Comparison of ENCODE assay signal across 25 mouse cellular contexts in the genomic region with DNA sequence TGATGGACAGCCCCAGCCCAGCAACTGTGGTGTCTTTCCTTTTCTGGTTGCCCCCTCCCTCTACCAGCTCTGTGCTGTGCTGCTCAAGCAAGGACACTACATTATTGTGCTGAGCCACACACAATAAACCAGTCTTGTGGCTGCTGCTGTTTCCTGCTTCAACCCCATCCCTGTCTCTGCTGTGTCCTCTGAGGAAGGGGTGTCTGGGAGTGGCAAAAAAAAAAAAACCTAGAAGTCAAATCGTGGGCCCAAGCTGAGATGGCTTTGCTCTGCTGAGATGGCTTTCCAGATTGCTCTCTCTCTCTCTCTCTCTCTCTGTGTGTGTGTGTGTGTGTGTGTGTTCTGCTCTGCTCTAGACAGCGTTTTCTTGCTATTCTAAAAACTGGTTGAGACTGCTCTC. TPM values are rescaled to one million over a fixed set of nuclear protein-coding genes. Genes with fewer than 3 reads are reported as not detected.
DNase-seq lines count a peak whose midpoint lies in the region; ATAC-seq and TF ChIP-seq lines count a peak whose summit lies in the region.
"Had no signal": no experiment of that assay in that cellular context is flagged by ENCODE, and none has a peak within 500 bp of the region (broad histone marks: within the 10 kb centered on the region; RNA-seq: fewer than 3 reads in every experiment).

No protein-coding gene starts in this region.

- dilution Hi-C loops in CH12.LX (cut with MboI; ENCODE audit: extremely low pct_ligation_motif_present, extremely low pct_unique_long_range_greater_than_20kb, low sequenced_read_pairs): no loop called here

- H3K79me2 ChIP-seq in CH12.LX (replicated peaks; ENCODE audit: control insufficient read depth, extremely low read depth, insufficient read depth, poor library complexity, severe bottlenecking): no peaks in the 10 kb centered on the region

- H3K4me1 ChIP-seq in forebrain, embryonic 10.5 days: peaks cover 20% of the 10 kb centered on the region
- H3K4me1 ChIP-seq in forebrain, embryonic 15.5 days: no peaks in the 10 kb centered on the region
- peaks cover 26 to 54% of the 10 kb centered on the region in 2 experiments for H3K4me1 ChIP-seq in CH12.LX (ENCODE audit: control insufficient read depth in 1 of 2, insufficient read depth in 2 of 2)
- H3K4me1 ChIP-seq: embryonic facial prominence, embryonic 12.5 days; forebrain, embryonic 13.5 days; heart, embryonic 10.5 days; hindbrain, embryonic 13.5 days; intestine, embryonic 15.5 days had no signal

- H3K9me3 ChIP-seq in forebrain, embryonic 10.5 days: peaks cover 15% of the 10 kb centered on the region
- no peaks in the 10 kb centered on the region for H3K9me3 ChIP-seq in forebrain, embryonic 15.5 days
- peaks cover 3% of the 10 kb centered on the region for H3K9me3 ChIP-seq in CH12.LX (replicated peaks; ENCODE audit: low read length)
- H3K9me3 ChIP-seq: G1E; intestine, embryonic 15.5 days had no signal

- H3K4me2 ChIP-seq in forebrain, embryonic 15.5 days (replicated peaks): no peak overlapping the region
- peak overlapping the region; percentile 34 for H3K4me2 ChIP-seq in CH12.LX (ENCODE audit: insufficient read depth, low read depth, poor library complexity, severe bottlenecking)
- H3K4me2 ChIP-seq: embryonic facial prominence, embryonic 12.5 days; forebrain, embryonic 13.5 days; hindbrain, embryonic 13.5 days; intestine, embryonic 15.5 days had no signal

- 81% methylated on average over 2 of the region's 2 CpGs for WGBS in forebrain, embryonic 10.5 days
- 63% methylated on average over 2 of the region's 2 CpGs for WGBS in forebrain, embryonic 15.5 days

- TF ChIP-seq CTCF in CH12.LX (conservative IDR thresholded peaks at IDR 0.05 in 1 of 2, IDR thresholded peaks at IDR 0.05 in 1 of 2; ENCODE audit: low read depth in 2 of 2, low read length in 2 of 2): no peak

- no peak for TF ChIP-seq POLR2A in CH12.LX (IDR thresholded peaks at IDR 0.05; ENCODE audit: low read depth, low read length)

- in situ Hi-C loops in CH12.LX (cut with MboI; ENCODE audit: low pct_ligation_motif_present, low pct_unique_long_range_greater_than_20kb, low sequenced_read_pairs): no loop called here

- DNase-seq in forebrain, embryonic 10.5 days (ENCODE audit: extremely low spot score, low spot score): no peak
- DNase-seq in CH12.LX (ENCODE audit: extremely low read depth) (no peak), ES-CJ7 (ENCODE audit: low read depth, low spot score) (peak; percentile 34)
- DNase-seq in heart, adult 8-10 months (ENCODE audit: low spot score): no peak
- no peak for DNase-seq in gastrocnemius, postnatal 14 days
- DNase-seq in kidney, postnatal 14 days: no peak
- DNase-seq: adrenal gland, postnatal 14 days; B cell, adult 2 months; cerebellum, adult 11-12 months; cerebellum, adult 9-11 months; gastrocnemius, adult 2 months; gastrocnemius, postnatal 36 days had no signal

- ATAC-seq in forebrain, embryonic 15.5 days (replicated peaks): no peak
- 0 out of 2 replicates have a peak, but pooled peaks have one; percentile 29 for ATAC-seq in common myeloid progenitor, adult 5-6 weeks (replicated peaks; ENCODE audit: low read depth, poor library complexity, severe bottlenecking)
- ATAC-seq: forebrain, embryonic 13.5 days; hindbrain, postnatal 0 days; intestine, embryonic 15.5 days had no signal

- no peaks in the 10 kb centered on the region for H3K27me3 ChIP-seq in forebrain, embryonic 10.5 days (ENCODE audit: poor library complexity, severe bottlenecking)
- H3K27me3 ChIP-seq in forebrain, embryonic 15.5 days: no peaks in the 10 kb centered on the region
- no peaks in the 10 kb centered on the region for H3K27me3 ChIP-seq in CH12.LX (replicated peaks)
- H3K27me3 ChIP-seq: embryonic facial prominence, embryonic 12.5 days; forebrain, embryonic 13.5 days; hindbrain, embryonic 13.5 days; intestine, embryonic 15.5 days had no signal

- no peak overlapping the region for H3K9ac ChIP-seq in forebrain, embryonic 15.5 days (replicated peaks)
- peak overlapping the region; percentile 20; the same call in 1 of the 2 replicates for H3K9ac ChIP-seq in CH12.LX (ENCODE audit: insufficient read depth, low read depth)
- H3K9ac ChIP-seq: embryonic facial prominence, embryonic 12.5 days; forebrain, embryonic 13.5 days; hindbrain, embryonic 13.5 days; intestine, embryonic 15.5 days had no signal

- intact Hi-C loops in gastrocnemius, postnatal 14 days (cut with DNase I; ENCODE audit: low total_unique reads): no loop called here

- no peak overlapping the region for H3K4me3 ChIP-seq in forebrain, embryonic 10.5 days
- no peak overlapping the region for H3K4me3 ChIP-seq in forebrain, embryonic 15.5 days
- H3K4me3 ChIP-seq in CH12.LX (replicated peaks in 1 of 3; ENCODE audit: low read depth in 2 of 3, low read length in 2 of 3, poor library complexity in 1 of 3): no peak overlapping the region
- H3K4me3 ChIP-seq: embryonic facial prominence, embryonic 12.5 days; forebrain, embryonic 13.5 days; gastrocnemius, adult 2 months; heart, embryonic 10.5 days; hindbrain, embryonic 13.5 days; intestine, embryonic 15.5 days had no signal

- H3K27ac ChIP-seq in forebrain, embryonic 10.5 days: 0 out of 2 replicates have a peak overlapping the region, but pooled peaks have one; percentile 25
- no peak overlapping the region for H3K27ac ChIP-seq in forebrain, embryonic 15.5 days (replicated peaks)
- peak overlapping the region; percentile 72 for H3K27ac ChIP-seq in CH12.LX (ENCODE audit: insufficient read depth, low read depth)
- H3K27ac ChIP-seq: embryonic facial prominence, embryonic 12.5 days; forebrain, embryonic 13.5 days; gastrocnemius, adult 2 months; heart, embryonic 10.5 days; hindbrain, embryonic 13.5 days; hindbrain, postnatal 0 days; intestine, embryonic 15.5 days had no signal

- TF ChIP-seq EP300 in CH12.LX (IDR thresholded peaks at IDR 0.05; ENCODE audit: low read length): 0 out of 2 replicates have a peak, but pooled peaks have one; percentile 9

- no peaks in the 10 kb centered on the region for H3K36me3 ChIP-seq in forebrain, embryonic 10.5 days (replicated peaks)
- H3K36me3 ChIP-seq in forebrain, embryonic 15.5 days: no peaks in the 10 kb centered on the region
- no peaks in the 10 kb centered on the region for H3K36me3 ChIP-seq in CH12.LX (replicated peaks in 1 of 2; ENCODE audit: control insufficient read depth in 1 of 2, insufficient read depth in 1 of 2, low read length in 1 of 2)
- H3K36me3 ChIP-seq: embryonic facial prominence, embryonic 12.5 days; G1E; heart, embryonic 10.5 days; hindbrain, embryonic 13.5 days; intestine, embryonic 15.5 days had no signal

- no peak for TF ChIP-seq RAD21 in CH12.LX (IDR thresholded peaks at IDR 0.05; ENCODE audit: low read depth, low read length)

TF ChIP-seq in CH12.LX, 34 proteins besides CTCF, POLR2A, EP300 and RAD21 (continues in another document):
- TF ChIP-seq IRF4 (IDR thresholded peaks at IDR 0.05; ENCODE audit: low read depth, low read length) (no peak), BHLHE40 (IDR thresholded peaks at IDR 0.05; ENCODE audit: low read depth, low read length) (no peak), MAZ (IDR thresholded peaks at IDR 0.05; ENCODE audit: low read depth, low read length) (0 out of 2 replicates have a peak, but pooled peaks have one; percentile 5)

RNA-seq across cellular contexts. Expression of gene Pmm1, which starts 7.7 kb away (rescaled TPM):
- 37.1 and 39.3 TPM in 2 replicates for polyA plus RNA-seq in forebrain, embryonic 10.5 days (2016; fragmentation: Nextera tagmentation; extraction: Ambion mirVana)
- polyA plus RNA-seq in forebrain, embryonic 15.5 days (2015; fragmentation: Nextera tagmentation; extraction: Ambion mirVana): 82.5 and 84.5 TPM in 2 replicates
- total RNA-seq in CH12.LX (2012; rRNA removed) (120 and 128 TPM in 2 replicates), CH12.LX (2014; rRNA removed) (48.3 and 51.8 TPM in 2 replicates)
- polyA plus RNA-seq in CH12.LX (2012; ENCODE audit: insufficient read length, low read depth): 140 and 153 TPM in 2 replicates
- 15.1 and 17.1 TPM in 2 replicates for total RNA-seq in common myeloid progenitor, adult 5-6 weeks (2017)
- 10 to 100 TPM; 25.4 to 39.1 (median 28.2) TPM for total RNA-seq in heart, adult 8-10 months (2022)
- 10 to 100 TPM; 15.2 to 16.9 TPM for total RNA-seq in gastrocnemius, postnatal 14 days (2021)

RNA-seq across cellular contexts. Expression of gene 1700029P11Rik, which starts 11.9 kb away (rescaled TPM):
- polyA plus RNA-seq in forebrain, embryonic 10.5 days (2016; fragmentation: Nextera tagmentation; extraction: Ambion mirVana): not detected in 2 replicates
- not detected in 2 replicates for polyA plus RNA-seq in forebrain, embryonic 15.5 days (2015; fragmentation: Nextera tagmentation; extraction: Ambion mirVana)
- total RNA-seq in CH12.LX (2012; rRNA removed): not detected in 2 replicates
- not detected in 2 replicates for total RNA-seq in CH12.LX (2014; rRNA removed)
- polyA plus RNA-seq in CH12.LX (2012; ENCODE audit: insufficient read length, low read depth): not detected in 2 replicates
- not detected in 2 replicates for total RNA-seq in common myeloid progenitor, adult 5-6 weeks (2017)
- total RNA-seq in heart, adult 8-10 months (2022): not detected
- not detected for total RNA-seq in gastrocnemius, postnatal 14 days (2021)
- total RNA-seq: adrenal gland, adult 18-20 months; adrenal gland, postnatal 14 days; G1E; gastrocnemius, adult 2 months; gastrocnemius, postnatal 36 days; heart, postnatal 10 days; hematopoietic stem cell, adult 5-6 weeks; hindbrain, postnatal 0 days had no signal
- polyA plus RNA-seq: embryonic facial prominence, embryonic 12.5 days; forebrain, embryonic 13.5 days; G1E; heart, embryonic 10.5 days; heart, embryonic 14.5 days; hindbrain, embryonic 13.5 days; hindbrain, postnatal 0 days; intestine, embryonic 15.5 days had no signal

RNA-seq across cellular contexts. Expression of gene Xrcc6, which starts 19.2 kb away (rescaled TPM):
- 90.8 and 94.9 TPM in 2 replicates for polyA plus RNA-seq in forebrain, embryonic 10.5 days (2016; fragmentation: Nextera tagmentation; extraction: Ambion mirVana)
- 58.9 and 59.5 TPM in 2 replicates for polyA plus RNA-seq in forebrain, embryonic 15.5 days (2015; fragmentation: Nextera tagmentation; extraction: Ambion mirVana)
- total RNA-seq in CH12.LX (2012; rRNA removed): 67.3 and 80.0 TPM in 2 replicates
- 79.5 and 83.5 TPM in 2 replicates for total RNA-seq in CH12.LX (2014; rRNA removed)
- polyA plus RNA-seq in CH12.LX (2012; ENCODE audit: insufficient read length, low read depth): 80.8 and 94.0 TPM in 2 replicates
- total RNA-seq in common myeloid progenitor, adult 5-6 weeks (2017): 409 and 444 TPM in 2 replicates
- total RNA-seq in heart, adult 8-10 months (2022): 10 to 100 TPM; 20.9 to 28.1 (median 26.8) TPM
- 10 to 100 TPM; 22.0 to 26.6 TPM for total RNA-seq in gastrocnemius, postnatal 14 days (2021)

RNA-seq across cellular contexts. Expression of gene Csdc2, which starts 31.9 kb away (rescaled TPM):
- polyA plus RNA-seq in forebrain, embryonic 10.5 days (2016; fragmentation: Nextera tagmentation; extraction: Ambion mirVana): 9.2 and 10.7 TPM in 2 replicates
- polyA plus RNA-seq in forebrain, embryonic 15.5 days (2015; fragmentation: Nextera tagmentation; extraction: Ambion mirVana): 130 and 133 TPM in 2 replicates
- total RNA-seq in CH12.LX (2012; rRNA removed): 0.08 and 0.13 TPM in 2 replicates
- total RNA-seq in CH12.LX (2014; rRNA removed): not detected in 2 replicates
- 0.43 and 0.45 TPM in 2 replicates for polyA plus RNA-seq in CH12.LX (2012; ENCODE audit: insufficient read length, low read depth)
- total RNA-seq in common myeloid progenitor, adult 5-6 weeks (2017): not detected in 2 replicates
- 100 to 1,000 TPM in 1 of 4 experiments, 10 to 100 TPM in 3; 64.7 to 103 (median 72.9) TPM for total RNA-seq in heart, adult 8-10 months (2022)
- 1 to 10 TPM; 3.7 to 3.8 TPM for total RNA-seq in gastrocnemius, postnatal 14 days (2021)
- total RNA-seq: G1E; hematopoietic stem cell, adult 5-6 weeks had no signal
- polyA plus RNA-seq: G1E had no signal

RNA-seq across cellular contexts. Expression of gene Polr3h, which starts 42.4 kb away (rescaled TPM):
- 84.0 and 90.8 TPM in 2 replicates for polyA plus RNA-seq in forebrain, embryonic 10.5 days (2016; fragmentation: Nextera tagmentation; extraction: Ambion mirVana)
- polyA plus RNA-seq in forebrain, embryonic 15.5 days (2015; fragmentation: Nextera tagmentation; extraction: Ambion mirVana): 89.8 and 91.2 TPM in 2 replicates
- 59.3 and 64.9 TPM in 2 replicates for total RNA-seq in CH12.LX (2012; rRNA removed)
- total RNA-seq in CH12.LX (2014; rRNA removed): 40.5 and 40.7 TPM in 2 replicates
- polyA plus RNA-seq in CH12.LX (2012; ENCODE audit: insufficient read length, low read depth): 153 and 224 TPM in 2 replicates
- total RNA-seq in common myeloid progenitor, adult 5-6 weeks (2017): 52.6 and 64.6 TPM in 2 replicates
- total RNA-seq in heart, adult 8-10 months (2022): 10 to 100 TPM in 1 of 4 experiments, 1 to 10 TPM in 3; 7.6 to 10.3 (median 9.6) TPM
- total RNA-seq in gastrocnemius, postnatal 14 days (2021): 1 to 10 TPM; 7.3 to 8.1 TPM
